Mouse (Mus musculus) hindbrain, embryonic 14.5 days (tissue): ENCODE data around the gene Zfp711. TPM values are rescaled to one million over a fixed set of nuclear protein-coding genes. Genes with fewer than 3 reads are reported as not detected.

Source experiments
- ATAC-seq: fragments of 200-750 bp; cut with Nextera tagmentation; 2 replicates; pipeline ENCODE4 v1.8.0; 2017; ENCODE audit warnings: moderate number of reproducible peaks, mild to moderate bottlenecking, moderate TSS enrichment, moderate library complexity; ENCODE audit not compliant: low FRiP score
- DNase-seq: peaks from one replicate; pipeline ENCODE4 v3.0.0-alpha.2; 2015; ENCODE audit warnings: low spot score
- H3K27ac ChIP-seq: fragments of 300-500 bp; sonication (generic); 2 replicates; pipeline ENCODE4 v1.5.1; 2014; ENCODE audit warnings: mild to moderate bottlenecking, moderate library complexity
- H3K27me3 ChIP-seq: fragments of 300-500 bp; sonication (generic); 2 replicates; pipeline ENCODE4 v1.6.1; 2014; ENCODE audit warnings: mild to moderate bottlenecking, low read length, mixed read lengths; ENCODE audit not compliant: control insufficient read depth, insufficient read depth
- H3K36me3 ChIP-seq: fragments of 300-500 bp; sonication (generic); replicated peaks from 2 replicates; pipeline ENCODE4 v1.6.1; 2014; ENCODE audit not compliant: control insufficient read depth, insufficient read depth
- H3K4me1 ChIP-seq: fragments of 300-500 bp; sonication (generic); replicated peaks from 2 replicates; pipeline ENCODE4 v1.6.1; 2014; ENCODE audit warnings: antibody characterized with exemption, low read length, mixed read lengths; ENCODE audit not compliant: control insufficient read depth, insufficient read depth
- H3K4me2 ChIP-seq: fragments of 300-500 bp; sonication (generic); replicated peaks from 2 replicates; pipeline ENCODE4 v1.6.1; 2014; ENCODE audit warnings: mild to moderate bottlenecking, moderate library complexity
- H3K4me3 ChIP-seq: fragments of 300-500 bp; sonication (generic); replicated peaks from 2 replicates; pipeline ENCODE4 v1.5.1; 2014; ENCODE audit warnings: mild to moderate bottlenecking, low read length
- H3K9ac ChIP-seq: fragments of 300-500 bp; sonication (generic); 2 replicates; pipeline ENCODE4 v1.6.1; 2014
- H3K9me3 ChIP-seq: fragments of 300-500 bp; sonication (generic); 2 replicates; pipeline ENCODE4 v1.6.1; 2016; ENCODE audit warnings: low read length; ENCODE audit not compliant: control insufficient read depth
- WGBS: fragments of 180-500 bp; shearing (Covaris S2); extraction: QIAGEN DNeasy Blood & Tissue Kit; methylation state at CpG from one replicate; pipeline ENCODE4 v1.1.7; 2014; 5-methylcytosine and 5-hydroxymethylcytosine counted together
- polyA plus RNA-seq: library from polyadenylated mRNA; unstranded; fragments of >200 nt; fragmentation: Nextera tagmentation; extraction: Ambion mirVana; gene quantifications from 2 replicates; pipeline ENCODE4 v1.2.1, GENCODE M21; 2014

Gene Zfp711
- polyA plus RNA-seq = 41.0 and 44.8 TPM in 2 replicates

DNA sequence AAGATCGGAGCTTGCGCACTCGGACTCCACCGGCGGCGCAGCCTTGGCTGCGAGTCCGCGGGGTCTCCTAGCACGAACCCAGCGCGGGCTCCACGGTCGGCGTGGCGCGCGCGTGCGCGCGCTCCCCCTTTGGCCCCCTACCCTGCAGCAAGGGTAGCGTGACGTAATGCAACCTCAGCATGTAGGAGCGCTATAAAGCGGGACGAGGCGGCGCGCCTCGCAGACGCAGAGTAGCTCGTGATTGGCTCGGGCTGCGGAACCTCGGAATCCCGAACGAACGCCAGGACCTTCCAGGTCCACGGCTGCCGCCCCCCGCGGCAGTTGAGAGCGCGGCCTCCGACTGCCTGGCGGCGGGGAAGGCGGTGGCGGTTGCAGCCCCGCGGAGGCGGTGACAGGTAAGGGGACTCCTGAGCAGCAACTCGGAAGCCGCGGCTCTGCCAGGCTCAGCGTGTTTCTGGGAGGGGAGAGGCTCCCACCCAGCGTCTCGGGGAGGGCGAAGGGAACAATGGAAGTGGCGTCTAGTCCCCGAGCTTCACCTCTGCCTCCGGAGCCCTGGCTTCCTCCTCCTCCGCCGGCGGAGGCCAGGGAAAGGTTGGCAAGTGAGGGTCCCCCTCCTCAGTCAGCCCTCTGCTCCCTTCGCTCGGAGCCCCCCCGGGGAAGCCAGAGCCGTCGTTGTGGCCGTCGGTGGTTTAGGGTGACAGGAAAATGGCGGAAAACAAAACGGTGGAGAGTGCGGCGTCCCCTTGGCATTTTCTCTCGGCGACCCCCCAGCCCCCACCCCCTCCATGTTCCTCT lies at the start of gene Zfp711:
Gene Zfp711 (plus strand): TSS at position 16 of the 795 bp plus-strand sequence.
- Histone ChIP-seq H3K27ac (peak within 1 kb of the TSS; percentile 91), H3K4me3 (peak within 1 kb of the TSS; percentile 63), H3K36me3 (no peaks in the 10 kb centered on the region), H3K4me1 (no peaks in the 10 kb centered on the region), H3K9me3 (no peaks in the 10 kb centered on the region), H3K9ac (peak within 1 kb of the TSS; percentile 85), H3K27me3 (no peaks in the 10 kb centered on the region), H3K4me2 (peak within 1 kb of the TSS; percentile 51)
- DNase-seq (peak; percentile 84), ATAC-seq (peak; percentile 98)
- 19% methylated on average over 59 of the region's 79 CpGs for WGBS

DNA sequence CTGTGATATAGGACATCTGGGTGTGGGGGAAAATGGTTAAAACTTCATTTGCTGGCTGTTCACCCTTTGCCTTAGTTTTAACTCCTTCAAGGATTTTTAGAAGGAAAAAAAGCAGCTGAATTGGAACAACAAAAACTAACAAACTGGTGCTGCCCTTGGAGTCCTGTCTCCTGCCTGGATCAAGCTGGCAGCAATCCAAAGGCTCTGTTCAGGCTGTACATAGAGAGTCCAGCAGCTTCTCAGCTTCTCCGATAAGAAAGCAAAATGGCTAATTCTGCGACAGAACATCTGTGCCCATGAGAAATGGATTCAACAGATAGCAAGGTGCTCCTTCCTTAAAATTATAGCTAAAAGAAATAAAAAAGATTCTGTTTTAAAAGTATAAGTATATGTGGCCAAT lies 32.6 kb upstream of the Zfp711 start:
- H3K27me3 ChIP-seq = no peaks in the 10 kb centered on the region
- 70% methylated on average over 2 of the region's 2 CpGs for WGBS
- H3K36me3 ChIP-seq = no peaks in the 10 kb centered on the region
- no peak overlapping the region for H3K9ac ChIP-seq
- peak; percentile 24 for DNase-seq
- no peak overlapping the region for H3K4me2 ChIP-seq
- ATAC-seq = no peak
- H3K27ac ChIP-seq = no peak overlapping the region
- no peak overlapping the region for H3K4me3 ChIP-seq
- no peaks in the 10 kb centered on the region for H3K4me1 ChIP-seq
- no peaks in the 10 kb centered on the region for H3K9me3 ChIP-seq

DNA sequence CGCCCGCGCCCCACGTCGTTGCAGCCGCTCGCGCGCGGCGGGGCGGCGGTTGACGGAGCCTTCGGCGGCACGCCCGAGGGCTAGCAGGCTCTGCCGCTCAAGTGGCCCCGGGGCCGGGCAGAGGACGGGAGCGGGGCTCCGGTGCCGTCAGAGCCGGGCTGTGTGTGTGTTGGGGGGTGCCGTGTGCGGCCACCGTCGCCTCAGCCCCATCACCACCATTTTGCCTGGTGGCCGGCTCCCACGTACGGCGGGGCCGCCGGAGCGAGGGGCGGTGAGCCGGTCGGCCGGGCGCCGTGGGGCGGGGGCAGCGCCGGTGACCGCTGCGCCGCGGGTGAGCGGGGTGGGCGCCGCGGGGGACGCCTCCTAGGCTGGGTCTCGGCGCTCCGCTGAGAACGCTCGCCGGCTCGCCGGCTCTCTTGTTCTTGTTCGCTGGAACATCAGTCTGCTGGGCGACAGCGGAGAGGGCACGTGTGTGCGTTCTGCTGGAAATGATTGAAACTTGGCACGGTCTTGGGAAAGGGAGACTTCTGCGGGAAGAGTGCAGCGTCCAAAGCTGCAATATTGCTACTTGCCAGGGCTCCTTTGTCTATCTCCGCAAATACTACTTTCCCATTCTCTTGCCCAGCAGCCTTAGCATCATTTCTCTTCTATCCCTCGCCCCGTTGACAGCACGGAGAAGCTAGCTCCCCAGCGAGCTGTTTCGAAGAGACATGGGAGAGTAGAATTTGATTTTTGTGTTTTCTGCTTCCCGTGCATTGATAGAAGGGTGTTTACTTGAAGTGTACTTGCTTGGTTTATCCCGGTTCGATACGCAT lies 1.2 kb downstream of the Zfp711 start:
- Histone ChIP-seq H3K9me3 (no peaks in the 10 kb centered on the region), H3K4me2 (peak overlapping the region; percentile 51), H3K27ac (peak overlapping the region; percentile 91), H3K4me3 (peak overlapping the region; percentile 63), H3K36me3 (no peaks in the 10 kb centered on the region), H3K4me1 (no peaks in the 10 kb centered on the region), H3K9ac (peak overlapping the region; percentile 85), H3K27me3 (no peaks in the 10 kb centered on the region)
- DNase-seq = peak; percentile 54
- WGBS = 16% methylated on average over 53 of the region's 81 CpGs
- peak; percentile 74 for ATAC-seq

DNA sequence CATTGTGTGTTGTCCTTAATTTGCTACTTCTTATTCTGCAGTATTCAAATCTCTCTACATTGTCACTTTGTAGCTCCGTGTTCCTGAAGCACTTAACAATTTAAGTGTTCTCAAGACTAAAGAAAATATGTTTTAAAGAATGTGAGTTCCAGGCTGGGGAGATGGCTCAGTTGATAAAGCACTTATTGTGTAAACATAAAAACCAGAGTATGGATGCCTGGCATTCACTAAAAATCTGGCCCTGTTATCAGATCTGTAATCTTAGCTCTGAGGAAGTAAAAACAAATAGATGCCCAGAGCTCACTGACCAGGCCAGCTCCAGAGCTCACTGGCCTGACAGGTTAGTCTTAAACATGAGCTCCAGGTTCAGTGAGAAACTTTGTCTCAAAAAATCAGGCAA lies 75.2 kb downstream of the Zfp711 start:
- Histone ChIP-seq H3K36me3 (no peaks in the 10 kb centered on the region), H3K4me3 (no peak overlapping the region), H3K9me3 (no peaks in the 10 kb centered on the region), H3K9ac (no peak overlapping the region), H3K4me2 (no peak overlapping the region), H3K27me3 (no peaks in the 10 kb centered on the region), H3K4me1 (no peaks in the 10 kb centered on the region), H3K27ac (no peak overlapping the region)
- ATAC-seq (no peak), DNase-seq (no peak)
- 71% methylated on average over 1 of the region's 1 CpGs for WGBS

DNA sequence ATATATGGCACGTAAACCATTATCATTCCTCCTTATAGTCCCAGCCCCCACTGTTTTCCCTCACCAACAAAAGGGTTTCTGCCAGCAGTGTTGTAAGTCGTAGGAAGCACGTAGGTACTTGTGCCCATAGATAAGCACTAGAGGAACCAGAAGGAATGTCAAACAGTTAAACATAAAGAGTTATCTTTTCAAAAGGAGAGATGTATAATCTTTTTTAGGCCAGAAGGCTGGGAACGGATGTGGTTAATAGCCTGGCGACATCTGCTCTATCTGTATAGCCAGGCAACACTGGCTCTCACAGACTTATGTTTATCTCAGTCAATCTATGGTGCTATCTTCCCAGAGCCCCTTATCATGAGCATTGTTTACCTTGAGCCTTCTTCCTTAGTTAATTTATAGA lies 80.3 kb downstream of the Zfp711 start:
- Histone ChIP-seq H3K4me3 (no peak overlapping the region), H3K27ac (no peak overlapping the region), H3K9ac (no peak overlapping the region), H3K27me3 (no peaks in the 10 kb centered on the region), H3K36me3 (no peaks in the 10 kb centered on the region), H3K9me3 (no peaks in the 10 kb centered on the region), H3K4me2 (no peak overlapping the region), H3K4me1 (no peaks in the 10 kb centered on the region)
- ATAC-seq (no peak), DNase-seq (no peak)
- WGBS = 74% methylated on average over 5 of the region's 5 CpGs

Other genes with a start within 250 kb of the Zfp711 start
- gene Satl1, start 193.7 kb upstream of the Zfp711 start, polyA plus RNA-seq = not detected in 2 replicates
- gene 2010106E10Rik, start 105.3 kb upstream of the Zfp711 start, polyA plus RNA-seq = 0.20 TPM in 1 of 2 replicates, not detected in the other
- 0.16 and 0.19 TPM in 2 replicates for gene Pof1b, start 98.1 kb downstream of the Zfp711 start, polyA plus RNA-seq